Mouse (Mus musculus): Measurements from ENCODE around the gene Apela.
"Not testable (repeated sequence)": the region's sequence is repeated elsewhere in the genome, so short reads cannot be mapped to it uniquely, and the experiment has no call there.

Gene Apela

DNA sequence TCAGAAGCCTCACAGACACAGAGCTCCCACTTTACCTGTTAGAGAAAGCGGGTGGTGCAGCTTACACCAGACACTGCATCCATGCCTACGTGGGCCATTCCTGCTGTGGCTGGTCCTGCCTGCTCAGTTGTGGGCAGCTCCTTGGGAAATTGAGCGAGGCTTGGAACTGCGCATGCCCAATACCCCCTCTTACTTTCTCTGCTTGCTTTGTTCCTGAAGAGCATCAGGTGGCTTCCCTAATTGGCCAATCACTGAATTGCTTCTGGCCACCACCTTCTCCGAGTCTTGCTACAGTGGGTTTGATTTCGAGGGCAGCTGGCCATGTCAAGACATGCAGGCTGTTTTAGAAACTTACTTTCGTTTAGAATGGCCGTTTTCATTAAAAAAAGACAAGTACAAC lies 18.7 kb downstream of the Apela start, which contains the start of the genes Trim61 and Trim60:
Trim61 (minus strand) TSS at position 101 of the 400 bp plus-strand sequence.
Trim60 (minus strand) TSS at position 162 of the 400 bp plus-strand sequence.
- DNase-seq, result no peak

DNA sequence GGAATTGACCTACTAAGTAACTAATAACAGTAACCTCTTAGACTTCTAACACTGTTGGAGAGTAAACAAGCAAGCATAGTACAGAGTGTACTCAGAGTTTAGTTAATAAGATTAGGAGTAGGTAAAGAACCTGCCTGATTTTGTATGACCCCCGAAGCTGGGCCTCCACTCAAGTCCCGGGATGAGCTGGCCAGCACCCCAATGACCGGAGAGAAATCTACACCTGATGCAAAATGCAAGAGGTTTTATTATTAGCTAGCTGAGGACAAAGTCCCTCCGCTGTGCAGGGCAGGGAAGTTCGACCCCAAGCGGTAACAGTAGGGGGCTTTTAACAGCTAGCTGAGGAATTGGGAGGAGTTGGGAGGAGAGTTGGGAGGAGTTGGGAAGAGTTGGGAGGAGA lies 29.5 kb downstream of the Apela start:
- DNase-seq, result not testable (repeated sequence)

DNA sequence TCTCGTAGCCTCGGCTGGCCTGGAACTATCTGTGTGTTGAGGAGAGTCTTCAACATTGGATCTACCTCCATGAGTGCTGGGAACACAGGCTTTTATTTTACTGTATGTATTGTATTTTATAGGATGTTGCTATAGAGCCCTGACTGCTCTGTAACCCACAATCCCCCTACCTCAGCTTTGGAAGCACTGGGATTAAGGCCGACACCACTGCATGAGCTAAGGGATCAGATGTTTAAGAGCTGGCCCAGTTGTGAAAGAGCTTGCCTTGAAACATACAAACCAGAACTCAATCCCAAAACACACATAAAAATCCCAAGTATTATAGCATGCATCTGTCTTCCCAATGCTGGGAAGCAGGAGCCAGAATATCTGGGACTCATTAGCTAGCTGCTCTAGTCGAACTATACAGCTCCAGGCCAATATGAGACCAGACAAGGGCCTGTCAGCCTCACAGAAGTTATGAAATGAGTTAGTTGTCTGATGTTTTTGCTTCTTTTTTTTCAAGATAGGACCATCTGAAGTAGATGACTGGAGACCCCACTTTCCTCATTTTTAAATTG lies 38.2 kb downstream of the Apela start:
- DNase-seq, result no peak

DNA sequence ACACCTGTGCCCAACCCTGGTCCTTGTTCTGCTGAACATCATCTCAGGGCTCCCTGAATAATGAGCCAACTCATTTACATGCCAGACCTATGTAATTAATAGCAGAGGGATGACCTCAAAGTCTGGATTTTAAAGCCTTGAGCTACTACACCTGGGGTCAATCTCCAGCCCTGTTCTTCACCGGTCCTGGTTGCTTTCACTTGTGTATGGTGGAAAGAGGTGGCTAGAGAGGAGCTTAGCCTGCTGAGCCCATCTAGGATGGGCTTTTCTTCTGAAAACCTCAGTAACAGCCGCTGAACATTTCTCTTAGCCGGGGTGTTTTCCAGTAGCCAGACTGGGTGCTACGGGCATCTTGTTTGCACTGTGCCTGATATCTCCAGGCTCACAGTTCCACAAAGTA lies 49.4 kb downstream of the Apela start, which contains the start of gene Trim75:
Trim75 (minus strand) TSS at position 101 of the 400 bp plus-strand sequence.
- DNase-seq, result no peak

DNA sequence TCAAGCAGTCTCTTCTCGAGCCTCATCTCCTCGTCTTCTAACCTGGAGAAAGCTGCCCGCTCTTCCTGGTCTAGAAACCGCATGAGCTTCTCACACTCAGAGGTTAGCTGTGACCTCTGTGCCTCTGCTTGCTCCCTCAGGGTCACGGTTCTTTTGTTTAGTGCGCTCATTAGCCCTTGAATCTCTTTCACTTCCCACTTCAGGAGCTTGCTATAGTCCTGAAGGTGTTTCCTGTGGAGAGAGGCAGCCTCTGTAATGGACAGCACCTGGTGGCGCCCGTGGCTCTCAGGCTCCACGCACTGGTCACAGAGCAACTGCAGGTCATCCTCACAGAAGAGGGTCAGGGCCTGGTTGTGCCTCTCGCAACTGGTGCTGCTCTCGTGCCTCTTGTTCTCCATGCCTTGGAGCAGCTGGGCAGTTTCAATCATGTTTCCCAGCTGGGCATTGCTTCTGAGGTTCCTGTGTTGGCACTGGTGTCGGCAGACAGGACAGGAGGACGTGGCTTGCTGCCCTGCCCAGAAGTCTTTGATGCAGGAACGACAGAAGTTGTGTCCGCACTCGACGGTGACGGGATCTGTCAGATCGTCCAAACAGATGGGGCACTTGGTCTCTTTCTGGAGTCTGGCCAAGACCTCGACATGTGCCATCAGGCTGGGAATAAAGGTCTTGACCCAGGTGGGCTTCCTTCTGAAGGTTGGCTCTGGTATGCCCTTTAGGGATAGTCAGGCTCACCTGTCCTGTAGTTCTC lies 53.8 kb downstream of the Apela start:
- no peak for DNase-seq

All from kidney, postnatal 10 days (tissue).